Comparison of ENCODE assay signal across 16 mouse cellular contexts in genomic region chr5:34176691-34177090, GRCm38 (mm10). TPM values are rescaled to one million over a fixed set of nuclear protein-coding genes. Genes with fewer than 3 reads are reported as not detected.
DNase-seq lines count a peak whose midpoint lies in the region; ATAC-seq lines count a peak whose summit lies in the region.
"Had no signal": no experiment of that assay in that cellular context is flagged by ENCODE, and none has a peak within 500 bp of the region (broad histone marks: within the 10 kb centered on the region; RNA-seq: fewer than 3 reads in every experiment).

No protein-coding gene starts in this region.

- WGBS in embryonic facial prominence, embryonic 10.5 days, result 69% methylated on average over 10 of the region's 10 CpGs

- no peak for ATAC-seq in cerebellum, adult (ENCODE audit: insufficient number of reproducible peaks, low FRiP score, low TSS enrichment)
- ATAC-seq: lung, postnatal 0 days had no signal

- H3K9me3 ChIP-seq in embryonic facial prominence, embryonic 10.5 days, result no peaks in the 10 kb centered on the region
- H3K9me3 ChIP-seq: midbrain, embryonic 12.5 days had no signal

- H3K4me3 ChIP-seq in embryonic facial prominence, embryonic 10.5 days, result no peak overlapping the region
- H3K4me3 ChIP-seq: erythroblast, embryonic 14.5 days; midbrain, embryonic 12.5 days; myocyte had no signal

- H3K27me3 ChIP-seq in embryonic facial prominence, embryonic 10.5 days (replicated peaks; ENCODE audit: low read depth, poor library complexity, severe bottlenecking), result no peaks in the 10 kb centered on the region
- H3K27me3 ChIP-seq: CH12.LX; midbrain, embryonic 12.5 days had no signal

- no peaks in the 10 kb centered on the region for H3K4me1 ChIP-seq in embryonic facial prominence, embryonic 10.5 days
- H3K4me1 ChIP-seq: midbrain, embryonic 12.5 days had no signal

- H3K27ac ChIP-seq in embryonic facial prominence, embryonic 10.5 days (replicated peaks), result no peak overlapping the region
- H3K27ac ChIP-seq: liver, embryonic 14.5 days; midbrain, embryonic 12.5 days had no signal

- DNase-seq in cerebellum, adult 11 months, result peak; percentile 36
- DNase-seq in lung, postnatal 4 days, result peak; percentile 3 to 19
- no peak for DNase-seq in lung, postnatal 36 days
- DNase-seq in urinary bladder, postnatal 25 days (ENCODE audit: low spot score), result peak; percentile 2
- DNase-seq in urinary bladder, postnatal 10 days (ENCODE audit: low spot score), result no peak
- no peak for DNase-seq in embryo, embryonic 9.5 days (ENCODE audit: extremely low spot score)
- no peak for DNase-seq in embryonic facial prominence, embryonic 10.5 days (ENCODE audit: low spot score)
- DNase-seq: gastrocnemius, postnatal 10 days; kidney, adult 8-10 months had no signal

- H3K36me3 ChIP-seq in embryonic facial prominence, embryonic 10.5 days (replicated peaks), result peaks cover 71% of the 10 kb centered on the region

RNA-seq across cellular contexts. Expression of gene Haus3, which starts 7.4 kb away (rescaled TPM):
- 53.0 and 60.0 TPM in 2 replicates for polyA plus RNA-seq in embryonic facial prominence, embryonic 10.5 days (2016; fragmentation: Nextera tagmentation; extraction: Ambion mirVana)

RNA-seq across cellular contexts. Expression of gene Poln, which starts 7.4 kb away (rescaled TPM):
- polyA plus RNA-seq in embryonic facial prominence, embryonic 10.5 days (2016; fragmentation: Nextera tagmentation; extraction: Ambion mirVana), result 0.67 and 0.69 TPM in 2 replicates
- polyA plus RNA-seq: erythroblast, embryonic 14.5 days had no signal

RNA-seq across cellular contexts. Expression of gene Mxd4, which starts 10.8 kb away (rescaled TPM):
- 18.7 and 23.0 TPM in 2 replicates for polyA plus RNA-seq in embryonic facial prominence, embryonic 10.5 days (2016; fragmentation: Nextera tagmentation; extraction: Ambion mirVana)

Comparison
In these comparisons a context has a peak if more than half of its experiments do, and no peak if none do; other contexts are left out.
1. DNase-seq: peak in cerebellum, adult 11 months (single experiment), lung, postnatal 4 days (2 of 2) and urinary bladder, postnatal 25 days (single experiment); none in lung, postnatal 36 days (single experiment), urinary bladder, postnatal 10 days (single experiment), embryo, embryonic 9.5 days (single experiment) and embryonic facial prominence, embryonic 10.5 days (single experiment).